Mouse (Mus musculus) CH12.LX (cell line): ENCODE data around the gene Pld1. TPM values are rescaled to one million over a fixed set of nuclear protein-coding genes. Genes with fewer than 3 reads are reported as not detected.

Experiments used
- DNase-seq: peaks from one replicate; pipeline ENCODE4 v3.0.0-alpha.2; 2013; ENCODE audit errors: extremely low read depth
- H3K27ac ChIP-seq: 2 replicates; pipeline ENCODE4 v1.5.1; 2012; ENCODE audit warnings: low read depth, mild to moderate bottlenecking, control low read depth, moderate library complexity; ENCODE audit not compliant: insufficient read depth
- H3K27me3 ChIP-seq: replicated peaks from 2 replicates; pipeline ENCODE3; 2012; ENCODE audit warnings: inconsistent platforms
- H3K36me3 ChIP-seq, 2 experiments: replicated peaks in 1 of 2; 2 replicates each; pipeline versions ENCODE3 to v1.6.1; 2012; ENCODE audit warnings: inconsistent platforms in 1 of 2, low read length in 1 of 2, mild to moderate bottlenecking in 1 of 2, mixed read lengths in 1 of 2, moderate library complexity in 1 of 2; ENCODE audit not compliant: control insufficient read depth in 1 of 2, insufficient read depth in 1 of 2
- H3K4me1 ChIP-seq, 2 experiments: 2 replicates each; pipeline ENCODE4 v1.6.1; 2012; ENCODE audit warnings: inconsistent platforms in 1 of 2, moderate library complexity in 1 of 2; ENCODE audit not compliant: insufficient read depth in 2 of 2, control insufficient read depth in 1 of 2
- H3K4me2 ChIP-seq: 2 replicates; pipeline ENCODE4 v1.6.1; 2012; ENCODE audit warnings: low read depth, mild to moderate bottlenecking, control low read depth; ENCODE audit not compliant: poor library complexity, insufficient read depth, severe bottlenecking
- H3K4me3 ChIP-seq, 3 experiments: fragments of 150-350 bp in 1 of 3; sonication (generic) in 1 of 3; replicated peaks in 1 of 3; 2 replicates each; pipeline versions ENCODE3 to v1.5.1; 2011 to 2012; ENCODE audit warnings: low read depth in 2 of 3, low read length in 2 of 3, mild to moderate bottlenecking in 2 of 3, moderate library complexity in 2 of 3, control low read depth in 1 of 3, improper control_type of control experiment in 1 of 3, inconsistent platforms in 1 of 3, mixed read lengths in 1 of 3; ENCODE audit not compliant: poor library complexity in 1 of 3
- H3K79me2 ChIP-seq: replicated peaks from 2 replicates; pipeline ENCODE4 v1.6.1; 2012; ENCODE audit warnings: mild to moderate bottlenecking, moderate library complexity; ENCODE audit not compliant: control insufficient read depth, poor library complexity, insufficient read depth, severe bottlenecking; ENCODE audit errors: extremely low read depth
- H3K9ac ChIP-seq: 2 replicates; pipeline ENCODE4 v1.6.1; 2012; ENCODE audit warnings: low read depth, mild to moderate bottlenecking, control low read depth, moderate library complexity; ENCODE audit not compliant: insufficient read depth
- H3K9me3 ChIP-seq: replicated peaks from 2 replicates; pipeline ENCODE3; 2012; ENCODE audit warnings: low read length, inconsistent platforms, mixed read lengths
- BHLHE40 ChIP-seq: IDR thresholded peaks from 2 replicates; pipeline ENCODE4 v1.6.1; 2011; ENCODE audit warnings: mild to moderate bottlenecking, low read depth, low read length, improper control_type of control experiment
- CHD2 ChIP-seq: IDR thresholded peaks from 2 replicates; pipeline ENCODE4 v1.6.1; 2011; ENCODE audit warnings: low read length, improper control_type of control experiment
- CTCF ChIP-seq, 2 experiments: IDR thresholded peaks in 1 of 2; conservative IDR thresholded peaks in 1 of 2; 2 replicates each; pipeline ENCODE4 v1.5.1; 2011 to 2012; ENCODE audit warnings: low read depth in 2 of 2, low read length in 2 of 2, improper control_type of control experiment in 1 of 2, inconsistent platforms in 1 of 2, mild to moderate bottlenecking in 1 of 2, moderate library complexity in 1 of 2
- E2F4 ChIP-seq: IDR thresholded peaks from 2 replicates; pipeline ENCODE4 v1.6.1; 2011; ENCODE audit warnings: low read depth, low read length, improper control_type of control experiment; ENCODE audit not compliant: insufficient replicate concordance
- ELF1 ChIP-seq: IDR thresholded peaks from 2 replicates; pipeline ENCODE4 v1.6.1; 2014; ENCODE audit warnings: low read depth, mild to moderate bottlenecking, inconsistent platforms, low read length, improper control_type of control experiment
- GABPA ChIP-seq: IDR thresholded peaks from 2 replicates; pipeline ENCODE4 v1.6.1; 2012; ENCODE audit warnings: low read depth, low read length, improper control_type of control experiment, inconsistent platforms; ENCODE audit not compliant: insufficient replicate concordance
- JUN ChIP-seq: IDR thresholded peaks from 2 replicates; pipeline ENCODE4 v1.6.1; 2011; ENCODE audit warnings: low read depth, mild to moderate bottlenecking, low read length, improper control_type of control experiment, moderate library complexity; ENCODE audit not compliant: insufficient read depth
- JUND ChIP-seq: conservative IDR thresholded peaks from 2 replicates; pipeline ENCODE4 v1.6.1; 2011; ENCODE audit warnings: low read depth, low read length, improper control_type of control experiment
- KAT2A ChIP-seq: IDR thresholded peaks from 2 replicates; pipeline ENCODE4 v1.6.1; 2012; ENCODE audit warnings: low read length, improper control_type of control experiment, inconsistent platforms; ENCODE audit not compliant: insufficient replicate concordance
- MAX ChIP-seq: IDR thresholded peaks from 2 replicates; pipeline ENCODE4 v1.6.1; 2011; ENCODE audit warnings: low read length, improper control_type of control experiment
- MAZ ChIP-seq: IDR thresholded peaks from 2 replicates; pipeline ENCODE4 v1.6.1; 2012; ENCODE audit warnings: low read depth, mild to moderate bottlenecking, inconsistent platforms, low read length, improper control_type of control experiment, moderate library complexity
- NELFE ChIP-seq: IDR thresholded peaks from 2 replicates; pipeline ENCODE4 v1.6.1; 2011; ENCODE audit warnings: low read depth, low read length, improper control_type of control experiment
- PAX5 ChIP-seq: IDR thresholded peaks from 2 replicates; pipeline ENCODE4 v1.6.1; 2012; ENCODE audit warnings: low read length, inconsistent platforms, mixed read lengths
- POLR2A ChIP-seq: IDR thresholded peaks from 2 replicates; pipeline ENCODE4 v1.6.1; 2011; ENCODE audit warnings: low read depth, mild to moderate bottlenecking, improper control_type of control experiment, low read length
- POLR2AphosphoS2 ChIP-seq: IDR thresholded peaks from 2 replicates; pipeline ENCODE4 v1.6.1; 2011; ENCODE audit warnings: low read depth, low read length, improper control_type of control experiment
- RAD21 ChIP-seq: IDR thresholded peaks from 2 replicates; pipeline ENCODE4 v1.6.1; 2011; ENCODE audit warnings: low read depth, mild to moderate bottlenecking, low read length, improper control_type of control experiment, moderate library complexity
- SIN3A ChIP-seq: IDR thresholded peaks from 2 replicates; pipeline ENCODE4 v1.6.1; 2012; ENCODE audit warnings: low read length, improper control_type of control experiment, inconsistent platforms
- TBP ChIP-seq: conservative IDR thresholded peaks from 2 replicates; pipeline ENCODE4 v1.6.1; 2011; ENCODE audit warnings: low read depth, low read length, improper control_type of control experiment
- USF2 ChIP-seq: conservative IDR thresholded peaks from 2 replicates; pipeline ENCODE4 v1.6.1; 2011; ENCODE audit warnings: low read depth, low read length, improper control_type of control experiment
- ZC3H11A ChIP-seq: IDR thresholded peaks from 2 replicates; pipeline ENCODE4 v1.6.1; 2012; ENCODE audit warnings: low read depth, mild to moderate bottlenecking, inconsistent platforms, low read length, improper control_type of control experiment
- ZMIZ1 ChIP-seq: IDR thresholded peaks from 2 replicates; pipeline ENCODE4 v1.6.1; 2012; ENCODE audit warnings: low read depth, mild to moderate bottlenecking, inconsistent platforms, low read length, improper control_type of control experiment
- ZNF384 ChIP-seq: IDR thresholded peaks from 2 replicates; pipeline ENCODE4 v1.6.1; 2012; ENCODE audit warnings: low read depth, low read length, improper control_type of control experiment, inconsistent platforms
- dilution Hi-C: fragments of 300-500 bp; cut with MboI; formaldehyde crosslinking; loops from 2 replicates; pipeline ENCODE4 v1.14.3; 2020; ENCODE audit warnings: low sequenced_read_pairs; ENCODE audit not compliant: extremely low pct_unique_long_range_greater_than_20kb, extremely low pct_ligation_motif_present
- in situ Hi-C: fragments of 300-500 bp; cut with MboI; formaldehyde crosslinking; loops from 3 replicates; pipeline ENCODE4 v1.14.3; 2019; ENCODE audit warnings: low sequenced_read_pairs, low pct_ligation_motif_present, low pct_unique_long_range_greater_than_20kb, mixed read lengths
- polyA plus RNA-seq: library from polyadenylated mRNA; unstranded; fragments of >175 nt; gene quantifications from 2 replicates; pipeline ENCODE4 v1.2.1, GENCODE M21; 2012; ENCODE audit warnings: low read depth; ENCODE audit not compliant: insufficient read length
- total RNA-seq, 2 experiments: library from RNA; depleted of rRNA; stranded (reverse); fragments of 300-350 nt in 1 of 2; fragments of >200 nt in 1 of 2; gene quantifications; 2 replicates each; pipeline ENCODE4 v1.2.3; 2012 to 2014

The Pld1 gene
- total and polyA plus RNA-seq, 3 experiments, result not detected

- in situ Hi-C loops (no loop called here), dilution Hi-C loops (no loop called here)
- H3K27me3 ChIP-seq, result no peaks in the 10 kb centered on the region
- no peak overlapping the region for H3K4me2 ChIP-seq
- peaks cover 65% of the 10 kb centered on the region for H3K9me3 ChIP-seq
- no peak overlapping the region for H3K9ac ChIP-seq
- no peak for DNase-seq
- H3K79me2 ChIP-seq, result no peaks in the 10 kb centered on the region
- no peak for TF ChIP-seq ZC3H11A
- H3K36me3 ChIP-seq, result no peaks in the 10 kb centered on the region
- H3K27ac ChIP-seq, result no peak overlapping the region
- H3K4me1 ChIP-seq, result no peaks in the 10 kb centered on the region
- no peak overlapping the region for H3K4me3 ChIP-seq
Observed at GRCm38 (mm10) chr3:28080116-28080515, 141.6 kb downstream of the Pld1 start.

GRCm38 (mm10) chr3:28081012-28081411 lies 142.5 kb downstream of the Pld1 start:
- in situ Hi-C loops, result no loop called here
- no peak for TF ChIP-seq JUN
- TF ChIP-seq JUND, result no peak
- TF ChIP-seq POLR2AphosphoS2, result no peak
- TF ChIP-seq MAZ, result no peak
- TF ChIP-seq PAX5, result no peak
- TF ChIP-seq KAT2A, result no peak
- TF ChIP-seq CHD2, result no peak
- no peak for TF ChIP-seq USF2
- no peak for DNase-seq

GRCm38 (mm10) chr3:28083218-28083617 lies 144.7 kb downstream of the Pld1 start:
- no peak for DNase-seq
- TF ChIP-seq RAD21, result no peak
- no peak for TF ChIP-seq USF2
- TF ChIP-seq BHLHE40, result no peak
- TF ChIP-seq NELFE, result no peak
- TF ChIP-seq E2F4, result no peak
- no peak for TF ChIP-seq MAZ
- TF ChIP-seq ELF1, result no peak
- no peak for TF ChIP-seq JUN
- no peak for TF ChIP-seq SIN3A
- no peak for TF ChIP-seq ZNF384
- TF ChIP-seq CHD2, result no peak
- no peak for TF ChIP-seq GABPA
- TF ChIP-seq TBP, result no peak
- no peak for TF ChIP-seq MAX
- TF ChIP-seq CTCF (conservative IDR thresholded peaks at IDR 0.05 in 1 of 2, IDR thresholded peaks at IDR 0.05 in 1 of 2; ENCODE audit: low read depth in 2 of 2, low read length in 2 of 2), result no peak
- TF ChIP-seq ZC3H11A, result no peak
- TF ChIP-seq ZMIZ1, result no peak
- TF ChIP-seq POLR2A, result no peak
- in situ Hi-C loops (no loop called here), dilution Hi-C loops (no loop called here)
- Histone ChIP-seq H3K9me3 (peaks cover 65% of the 10 kb centered on the region), H3K27ac (no peak overlapping the region), H3K4me3 (no peak overlapping the region), H3K27me3 (no peaks in the 10 kb centered on the region), H3K79me2 (no peaks in the 10 kb centered on the region), H3K36me3 (no peaks in the 10 kb centered on the region), H3K4me2 (no peak overlapping the region), H3K9ac (no peak overlapping the region), H3K4me1 (no peaks in the 10 kb centered on the region)

More at GRCm38 (mm10) chr3:28081012-28081411, 142.5 kb downstream of the Pld1 start:
- dilution Hi-C loops, result no loop called here
- Histone ChIP-seq H3K9ac (no peak overlapping the region), H3K79me2 (no peaks in the 10 kb centered on the region), H3K4me3 (no peak overlapping the region), H3K36me3 (no peaks in the 10 kb centered on the region), H3K4me1 (no peaks in the 10 kb centered on the region), H3K9me3 (peaks cover 70% of the 10 kb centered on the region), H3K27ac (no peak overlapping the region), H3K27me3 (no peaks in the 10 kb centered on the region), H3K4me2 (no peak overlapping the region)
